Mouse (Mus musculus) lung, adult 2 months (tissue): ENCODE results near the gene Phospho2.

ENCODE experiments used
- CTCF ChIP-seq: fragments of 200-500 bp; IDR thresholded peaks from 2 replicates; pipeline ENCODE4 v1.5.1; 2011; ENCODE audit warnings: mild to moderate bottlenecking, low read length, control low read depth; ENCODE audit not compliant: insufficient read depth
- POLR2A ChIP-seq: fragments of 200-500 bp; IDR thresholded peaks from 2 replicates; pipeline ENCODE4 v1.6.1; 2011; ENCODE audit warnings: low read depth, mild to moderate bottlenecking, control low read depth, low read length, borderline replicate concordance; ENCODE audit errors: extremely low read depth

- TF ChIP-seq CTCF: no peak
- TF ChIP-seq POLR2A: no peak
Observed at GRCm38 (mm10) chr2:69828031-69828430, 38.6 kb downstream of the Phospho2 start.
